Mouse (Mus musculus): ENCODE measurements around the gene Olfr30. TPM values are rescaled to one million over a fixed set of nuclear protein-coding genes. Genes with fewer than 3 reads are reported as not detected.

Olfr30 gene
- polyA plus RNA-seq, 1 experiment from 2014 or later, result not detected

Other genes with a start within 250 kb of the Olfr30 start
- gene 4930438A08Rik, start 187.5 kb downstream of the Olfr30 start, polyA plus RNA-seq (2015; fragmentation: Nextera tagmentation; extraction: Ambion mirVana), result not detected in 2 replicates
- 30.5 and 32.5 TPM in 2 replicates for gene Zfp692, start 155.2 kb downstream of the Olfr30 start, polyA plus RNA-seq (2015; fragmentation: Nextera tagmentation; extraction: Ambion mirVana)
- gene Zfp672, start 131.9 kb downstream of the Olfr30 start, polyA plus RNA-seq (2015; fragmentation: Nextera tagmentation; extraction: Ambion mirVana), result 40.6 and 42.7 TPM in 2 replicates
- gene Sh3bp5l, start 131.5 kb downstream of the Olfr30 start, polyA plus RNA-seq (2015; fragmentation: Nextera tagmentation; extraction: Ambion mirVana), result 53.4 and 55.8 TPM in 2 replicates
- 0.31 TPM in 1 of 2 replicates, not detected in the other for gene Lypd8, start 83.2 kb downstream of the Olfr30 start, polyA plus RNA-seq (2015; fragmentation: Nextera tagmentation; extraction: Ambion mirVana)
- gene 1810065E05Rik, start 41.2 kb downstream of the Olfr30 start, polyA plus RNA-seq (2015; fragmentation: Nextera tagmentation; extraction: Ambion mirVana), result not detected in 2 replicates
- not detected in 2 replicates for gene Gm12253, start 29.7 kb downstream of the Olfr30 start, polyA plus RNA-seq (2015; fragmentation: Nextera tagmentation; extraction: Ambion mirVana)
- not detected in 2 replicates for gene Lypd9, start 9.3 kb downstream of the Olfr30 start, polyA plus RNA-seq (2015; fragmentation: Nextera tagmentation; extraction: Ambion mirVana)
- not detected in 2 replicates for gene Olfr332, start 30.3 kb upstream of the Olfr30 start, polyA plus RNA-seq (2015; fragmentation: Nextera tagmentation; extraction: Ambion mirVana)
- not detected in 2 replicates for gene Olfr331, start 40.3 kb upstream of the Olfr30 start, polyA plus RNA-seq (2015; fragmentation: Nextera tagmentation; extraction: Ambion mirVana)
- gene Olfr330, start 72.6 kb upstream of the Olfr30 start, polyA plus RNA-seq (2015; fragmentation: Nextera tagmentation; extraction: Ambion mirVana), result not detected in 2 replicates
- not detected in 2 replicates for gene Olfr329-ps, start 84.2 kb upstream of the Olfr30 start, polyA plus RNA-seq (2015; fragmentation: Nextera tagmentation; extraction: Ambion mirVana)
- 0.06 and 0.12 TPM in 2 replicates for gene Olfr328, start 93.4 kb upstream of the Olfr30 start, polyA plus RNA-seq (2015; fragmentation: Nextera tagmentation; extraction: Ambion mirVana)
- not detected in 2 replicates for gene Olfr224, start 108.3 kb upstream of the Olfr30 start, polyA plus RNA-seq (2015; fragmentation: Nextera tagmentation; extraction: Ambion mirVana)
- gene Olfr325, start 115.5 kb upstream of the Olfr30 start, polyA plus RNA-seq (2015; fragmentation: Nextera tagmentation; extraction: Ambion mirVana), result not detected in 2 replicates
- gene Olfr324, start 132.8 kb upstream of the Olfr30 start, polyA plus RNA-seq (2015; fragmentation: Nextera tagmentation; extraction: Ambion mirVana), result not detected in 2 replicates
- not detected in 2 replicates for gene 2210407C18Rik, start 153.8 kb upstream of the Olfr30 start, polyA plus RNA-seq (2015; fragmentation: Nextera tagmentation; extraction: Ambion mirVana)
- not detected in 2 replicates for gene Olfr323, start 168.2 kb upstream of the Olfr30 start, polyA plus RNA-seq (2015; fragmentation: Nextera tagmentation; extraction: Ambion mirVana)
- 0.10 and 0.13 TPM in 2 replicates for gene Trim58, start 178.2 kb upstream of the Olfr30 start, polyA plus RNA-seq (2015; fragmentation: Nextera tagmentation; extraction: Ambion mirVana)
- 0.11 TPM in 1 of 2 replicates, not detected in the other for gene Olfr322, start 196.5 kb upstream of the Olfr30 start, polyA plus RNA-seq (2015; fragmentation: Nextera tagmentation; extraction: Ambion mirVana)
- gene Olfr320, start 218.8 kb upstream of the Olfr30 start, polyA plus RNA-seq (2015; fragmentation: Nextera tagmentation; extraction: Ambion mirVana), result not detected in 2 replicates
- gene Olfr319, start 236.9 kb upstream of the Olfr30 start, polyA plus RNA-seq (2015; fragmentation: Nextera tagmentation; extraction: Ambion mirVana), result not detected in 2 replicates